Mouse (Mus musculus): ENCODE data around the gene Kif18b.

DNA sequence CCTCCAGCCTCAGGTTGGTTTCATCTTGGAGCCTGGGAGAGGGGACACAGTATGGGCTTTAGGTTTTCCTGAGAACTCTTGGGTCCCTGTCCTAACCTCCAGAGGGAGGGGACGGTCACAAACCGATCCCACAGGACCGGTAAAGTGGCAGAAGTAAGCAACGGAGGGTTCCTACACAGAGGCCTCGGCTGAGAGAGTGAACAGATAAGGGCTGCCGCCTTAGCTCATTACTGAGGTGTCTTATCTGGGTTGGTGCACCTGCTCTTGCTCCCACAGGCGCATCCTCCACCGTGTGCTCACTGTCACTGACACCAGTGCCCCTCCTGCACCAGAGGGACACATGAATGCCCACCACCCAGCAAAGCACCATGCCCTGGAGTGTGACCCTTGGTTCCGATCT lies 29.1 kb downstream of the Kif18b start:
- TF ChIP-seq CTCF (IDR thresholded peaks at IDR 0.05; ENCODE audit: control insufficient read depth, insufficient read depth, insufficient read length), result no peak
- no peak for TF ChIP-seq MYOD1 (IDR thresholded peaks at IDR 0.05; ENCODE audit: control insufficient read depth, insufficient read length, low read depth)

Data from C2C12 (cell line).